Mouse (Mus musculus): ENCODE measurements around the gene Uggt2. TPM values are rescaled to one million over a fixed set of nuclear protein-coding genes. Genes with fewer than 3 reads are reported as not detected.
A peak's percentile ranks its signal among the peaks of the same experiment; 100 is the strongest.

The Uggt2 gene
- total RNA-seq, 2 experiments from 2014 or later, result 1.3 to 4.2 TPM

DNA sequence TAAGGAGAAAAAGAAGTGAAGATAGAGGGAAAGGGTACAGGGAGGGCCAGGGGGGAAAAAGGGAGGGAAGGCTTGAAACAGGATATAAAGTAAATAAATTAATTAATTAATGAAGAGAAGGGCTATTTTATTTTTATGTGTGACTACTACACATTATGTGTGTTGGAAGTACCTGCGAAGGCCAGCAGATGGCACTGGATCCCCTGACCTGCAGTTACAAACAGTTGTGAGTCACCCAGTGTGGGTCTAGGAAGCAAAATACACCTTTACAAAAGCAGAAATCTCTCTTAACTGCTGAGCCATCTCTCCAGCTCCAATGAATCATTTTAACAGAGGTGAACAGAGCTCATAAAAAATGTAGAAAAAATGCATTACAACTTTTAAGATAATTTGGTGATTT lies 59.0 kb downstream of the Uggt2 start:
- peak; percentile 91 for ATAC-seq (replicated peaks; ENCODE audit: low FRiP score, low TSS enrichment, poor library complexity, severe bottlenecking)

DNA sequence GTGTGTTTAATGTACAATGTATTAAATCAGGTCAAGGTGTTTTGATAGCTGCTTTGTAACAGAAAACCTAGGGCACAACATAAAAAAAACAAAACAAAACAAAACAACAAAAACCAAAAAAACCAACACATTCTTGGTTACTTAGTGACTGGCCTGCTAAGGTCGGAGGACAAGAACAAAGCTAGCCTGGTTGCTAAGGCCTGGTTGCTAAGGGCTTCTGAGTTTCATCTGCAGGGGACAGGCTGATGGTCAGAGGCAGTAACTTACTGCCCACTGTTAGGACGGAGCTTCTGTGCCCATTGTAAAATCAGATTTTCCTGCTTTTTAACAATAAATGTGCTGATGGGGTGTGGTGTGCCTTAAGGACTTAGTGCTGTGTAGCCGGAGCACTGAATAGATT lies 61.5 kb downstream of the Uggt2 start:
- no peak for ATAC-seq (replicated peaks; ENCODE audit: low FRiP score, low TSS enrichment, poor library complexity, severe bottlenecking)

DNA sequence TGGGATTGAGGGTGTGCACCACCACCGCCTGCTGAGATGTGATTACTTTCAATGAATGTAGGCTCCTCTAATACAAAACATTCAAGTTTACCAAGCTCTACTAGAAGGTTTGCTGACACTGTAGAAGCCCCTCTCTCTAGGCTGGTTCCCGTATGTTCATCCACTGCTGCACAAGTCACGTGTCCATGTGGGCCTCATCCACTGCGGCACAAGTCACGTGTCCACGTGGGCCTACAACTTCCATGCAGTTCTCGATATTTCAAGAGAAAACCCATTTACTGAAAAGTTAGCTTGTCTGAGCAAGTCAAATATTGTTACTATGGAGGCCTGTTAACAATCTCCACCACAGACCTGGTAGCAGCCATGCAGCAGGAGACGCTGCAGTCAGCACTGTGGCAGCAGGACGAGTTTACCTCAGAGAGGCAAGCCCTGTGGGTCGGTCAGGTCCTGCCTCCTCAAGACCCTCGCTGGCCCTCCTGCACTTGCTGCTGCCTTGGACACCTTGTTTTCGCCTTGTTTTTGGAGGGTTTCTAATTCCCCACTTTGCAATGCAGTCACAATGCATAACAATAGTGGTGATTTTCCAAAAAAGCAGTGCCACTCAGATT lies 62.0 kb downstream of the Uggt2 start:
- no peak for ATAC-seq (replicated peaks; ENCODE audit: low FRiP score, low TSS enrichment, poor library complexity, severe bottlenecking)

DNA sequence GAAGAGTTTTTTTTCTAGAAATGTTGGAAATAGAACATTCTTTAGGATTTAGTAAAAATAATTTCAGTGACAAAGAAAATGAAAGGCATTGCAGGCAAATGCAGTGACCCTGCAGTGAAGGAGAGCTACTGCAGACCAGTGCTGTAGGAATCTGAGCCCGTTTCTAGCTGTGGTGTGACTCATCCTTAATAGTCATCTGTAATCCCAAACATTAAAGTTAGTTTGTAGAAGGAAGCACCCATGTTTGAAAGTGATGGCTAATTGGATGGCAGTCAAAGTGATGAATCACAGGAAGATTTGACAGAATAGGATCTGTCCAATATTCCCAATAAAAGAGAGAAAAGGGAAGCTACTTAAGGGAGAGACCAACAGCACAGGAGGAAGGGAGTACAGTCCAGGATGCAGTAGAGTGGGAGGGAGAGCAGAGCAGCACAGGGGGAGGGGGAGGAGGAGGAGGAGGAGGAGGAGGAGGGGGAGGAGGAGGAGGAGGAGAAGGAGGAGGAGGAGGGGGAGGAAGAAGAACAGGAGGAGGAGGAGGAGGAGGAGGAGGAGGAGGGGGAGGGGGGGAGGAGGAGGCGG lies 71.5 kb downstream of the Uggt2 start:
- ATAC-seq (replicated peaks; ENCODE audit: low FRiP score, low TSS enrichment, poor library complexity, severe bottlenecking), result no peak

DNA sequence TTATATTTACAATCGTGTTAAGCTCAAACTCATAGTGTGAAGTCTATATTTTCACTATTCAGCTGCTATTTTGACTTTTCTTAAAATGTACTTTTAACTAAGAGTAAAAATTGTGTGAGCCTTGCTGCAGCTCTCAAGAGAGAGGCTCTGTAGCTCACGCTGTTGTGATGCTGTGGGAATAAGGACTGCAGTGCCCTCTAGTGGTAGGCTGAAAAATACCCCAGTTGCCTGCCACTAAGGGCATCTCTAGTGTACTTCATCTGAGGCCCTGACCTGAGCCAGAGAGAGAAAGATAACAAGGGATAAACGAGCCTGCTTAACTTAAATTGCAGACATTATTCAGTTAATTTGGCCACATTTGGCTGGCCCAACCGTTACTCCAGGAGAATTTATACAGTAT lies 72.1 kb downstream of the Uggt2 start:
- ATAC-seq (replicated peaks; ENCODE audit: low FRiP score, low TSS enrichment, poor library complexity, severe bottlenecking), result peak; percentile 99

DNA sequence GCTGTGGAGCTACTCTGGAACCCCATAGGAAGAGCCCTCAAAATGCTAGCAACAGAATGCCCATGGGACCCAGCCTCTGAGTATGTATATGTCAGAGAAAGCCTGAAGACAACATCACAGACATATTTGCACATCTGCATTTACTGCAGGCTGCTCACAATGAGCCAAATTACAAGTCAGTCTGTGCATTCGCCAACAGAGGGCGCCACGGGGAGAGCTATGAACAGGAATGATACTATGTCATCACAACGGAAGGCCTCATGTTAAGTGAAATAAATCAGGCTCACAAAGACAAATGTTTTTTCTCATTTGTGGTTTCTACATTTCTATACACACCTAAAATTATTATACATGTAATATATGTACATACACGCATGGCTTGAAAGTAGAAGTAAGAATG lies 73.3 kb downstream of the Uggt2 start:
- ATAC-seq (replicated peaks; ENCODE audit: low FRiP score, low TSS enrichment, poor library complexity, severe bottlenecking), result peak; percentile 56; the same call in 1 of the 2 replicates

DNA sequence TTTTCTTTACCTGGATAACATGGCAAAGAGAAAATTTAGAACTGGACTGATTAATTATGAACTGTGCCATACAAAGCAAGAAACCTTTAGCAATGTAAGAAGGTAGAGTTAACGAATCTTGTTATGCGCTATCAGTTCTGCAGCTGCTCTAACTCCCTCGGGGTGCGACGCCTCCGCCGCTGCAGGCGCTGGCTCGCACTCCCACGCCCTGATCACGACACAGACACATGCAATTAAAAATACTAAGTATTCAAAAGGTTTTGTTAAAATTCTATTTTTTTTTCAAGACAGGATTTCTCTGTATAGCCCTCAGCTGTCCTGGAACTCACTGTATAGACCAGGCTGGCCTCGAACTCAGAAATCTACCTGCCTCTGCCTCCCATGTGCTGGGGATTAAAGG lies 85.7 kb downstream of the Uggt2 start:
- no peak for ATAC-seq (replicated peaks; ENCODE audit: low FRiP score, low TSS enrichment, poor library complexity, severe bottlenecking)

DNA sequence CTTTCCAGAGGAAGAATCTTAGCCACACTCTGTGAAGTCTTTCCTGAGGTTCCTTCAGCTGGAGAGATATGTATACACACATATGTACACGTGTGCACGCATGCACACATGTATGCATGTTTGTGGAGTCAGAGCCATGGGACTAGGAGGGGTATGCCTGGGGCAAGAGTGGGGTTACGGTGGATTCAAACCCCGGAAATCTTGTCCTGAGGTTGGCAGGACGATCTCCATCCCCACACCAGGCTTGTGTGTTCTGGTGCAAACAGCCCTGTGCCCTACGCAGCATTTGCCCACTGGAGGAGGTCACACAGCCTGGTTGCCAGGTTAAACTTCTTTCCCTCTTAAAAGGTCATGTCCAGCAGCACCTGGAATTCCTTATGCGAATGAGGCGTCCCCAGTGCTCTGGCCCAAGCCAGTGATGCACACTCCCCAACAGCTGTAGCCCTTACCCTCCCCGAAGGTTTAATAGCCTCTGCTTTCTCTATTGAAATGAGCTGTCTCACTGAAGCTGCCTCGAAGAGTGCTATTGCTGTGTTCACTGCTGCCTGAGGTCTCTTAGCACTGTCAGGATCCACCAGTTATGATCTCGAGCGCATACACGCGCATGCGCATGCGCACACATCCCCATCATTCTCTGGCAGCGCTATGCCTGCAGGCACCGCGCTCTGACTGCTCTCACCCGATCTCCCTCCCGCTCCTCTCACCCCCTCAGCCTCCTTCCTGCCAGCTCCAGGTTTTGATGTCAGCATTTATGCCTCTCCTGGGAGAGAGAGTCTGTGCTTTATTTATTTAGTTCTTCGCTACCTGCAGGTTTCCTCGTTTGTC lies 86.4 kb downstream of the Uggt2 start:
- ATAC-seq (replicated peaks; ENCODE audit: low FRiP score, low TSS enrichment, poor library complexity, severe bottlenecking), result peak; percentile 89

DNA sequence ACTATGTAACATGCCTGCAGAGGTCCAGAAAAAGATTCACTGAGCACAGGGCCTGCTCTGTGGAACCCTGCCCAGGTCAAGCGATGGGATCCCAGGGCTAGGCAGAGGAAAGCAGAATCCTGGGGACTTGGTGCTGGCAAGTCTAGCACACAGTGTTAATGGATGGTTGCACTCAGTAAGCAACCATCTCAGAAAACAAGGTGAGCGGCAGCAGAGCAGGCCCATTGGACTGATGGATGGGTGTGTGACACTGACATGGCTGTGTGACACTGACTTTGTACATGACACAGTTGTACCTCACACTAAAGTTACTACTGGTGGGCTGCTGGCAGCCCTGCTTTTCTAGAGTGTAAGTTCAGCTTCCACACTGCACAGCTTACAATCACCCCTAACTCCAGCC lies 89.7 kb downstream of the Uggt2 start:
- no peak for ATAC-seq (replicated peaks; ENCODE audit: low FRiP score, low TSS enrichment, poor library complexity, severe bottlenecking)

DNA sequence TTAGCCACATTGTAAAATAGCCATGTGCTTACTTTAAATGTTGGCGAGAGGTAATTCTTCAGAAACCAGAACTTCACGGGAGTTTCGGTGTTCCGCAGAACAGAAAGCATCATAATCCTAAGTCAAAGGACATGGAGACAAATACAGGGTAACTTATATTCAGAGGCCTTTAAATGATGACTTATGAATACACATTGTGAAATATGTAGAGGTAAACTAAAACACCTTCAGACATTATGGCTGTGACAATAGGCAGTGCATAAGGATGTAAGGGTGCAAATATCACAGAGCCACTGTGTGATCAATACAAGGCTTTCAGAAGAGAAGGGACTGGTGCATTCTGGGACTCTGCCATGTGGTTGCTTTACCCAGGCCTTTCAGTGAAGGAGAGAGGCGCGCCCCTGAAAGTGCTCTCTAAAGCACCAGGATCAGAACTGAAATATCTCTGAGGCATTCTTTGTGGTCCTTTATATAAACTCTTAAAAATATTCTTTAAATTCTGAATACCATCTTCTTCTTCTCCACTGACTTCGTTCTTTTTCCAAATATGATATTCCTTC lies 91.1 kb downstream of the Uggt2 start:
- ATAC-seq (replicated peaks; ENCODE audit: low FRiP score, low TSS enrichment, poor library complexity, severe bottlenecking), result peak; percentile 36; the same call in 1 of the 2 replicates

DNA sequence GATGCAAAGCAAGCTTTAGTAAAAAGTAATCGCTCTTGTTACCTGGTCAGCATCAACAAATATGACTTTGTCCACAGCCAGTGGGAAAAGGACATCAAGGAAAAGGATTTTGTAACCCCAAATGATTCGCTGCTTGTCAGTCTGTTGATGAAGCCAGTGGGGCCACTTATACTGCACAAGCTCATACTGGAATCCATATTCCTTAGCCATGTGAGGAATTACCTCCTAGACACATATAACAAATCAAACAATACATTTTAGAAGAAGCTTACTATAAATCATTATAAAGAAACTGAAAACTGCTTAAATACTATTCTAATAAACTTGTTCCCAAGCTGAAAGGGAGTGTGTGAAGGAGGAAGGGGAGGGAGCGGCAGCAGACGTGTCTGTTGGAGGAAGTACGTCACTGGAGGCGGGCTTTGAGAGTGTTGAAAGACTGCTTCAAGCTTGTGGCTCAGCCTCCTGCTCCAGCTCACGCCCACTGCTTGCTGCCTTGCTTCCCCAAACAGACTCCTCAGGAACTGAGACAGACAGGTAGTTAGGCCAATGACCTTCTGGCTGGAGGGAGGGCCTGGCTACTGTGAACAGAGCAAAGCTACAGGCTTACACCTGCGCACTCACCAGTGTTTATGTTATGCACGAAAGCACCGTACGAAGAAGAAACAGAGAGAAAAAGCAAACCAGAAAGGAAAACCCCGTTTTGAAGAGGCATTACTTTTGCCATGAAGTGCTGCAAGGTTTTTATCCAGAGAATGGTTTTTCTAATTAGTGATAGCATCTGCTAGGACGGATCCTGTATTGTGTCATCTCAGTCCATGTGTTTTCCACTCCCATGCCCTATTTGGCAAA lies 91.9 kb downstream of the Uggt2 start:
- peak; percentile 99 for ATAC-seq (replicated peaks; ENCODE audit: low FRiP score, low TSS enrichment, poor library complexity, severe bottlenecking)

DNA sequence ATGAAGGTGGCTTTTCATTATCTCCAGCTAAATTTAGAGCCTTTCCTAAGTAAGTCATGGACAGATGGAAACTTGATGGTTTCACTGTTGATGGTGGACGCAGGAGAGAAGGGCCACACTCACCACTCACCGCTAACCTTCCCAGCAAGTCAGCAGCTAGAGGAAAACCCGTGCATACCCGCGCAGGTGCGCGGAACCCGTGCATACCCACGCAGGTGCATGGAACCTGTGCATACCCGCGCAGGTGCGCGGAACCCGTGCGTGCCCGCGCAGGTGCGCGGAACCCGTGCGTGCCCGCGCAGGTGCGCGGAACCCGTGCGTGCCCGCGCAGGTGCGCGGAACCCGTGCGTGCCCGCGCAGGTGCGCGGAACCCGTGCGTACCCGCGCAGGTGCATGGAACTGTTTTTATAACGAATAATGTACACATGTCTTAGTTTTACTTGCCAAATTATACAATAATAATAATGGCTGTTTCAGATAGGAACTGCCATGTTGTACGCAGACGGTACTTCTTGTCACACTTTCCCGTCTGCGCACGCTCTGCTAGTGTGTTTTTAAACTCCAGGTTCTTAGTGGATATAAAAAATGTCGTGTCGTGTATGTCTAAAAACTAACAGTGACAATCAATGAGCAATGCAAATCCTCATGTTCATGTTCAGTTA lies 92.7 kb downstream of the Uggt2 start:
- no peak for ATAC-seq (replicated peaks; ENCODE audit: low FRiP score, low TSS enrichment, poor library complexity, severe bottlenecking)

DNA sequence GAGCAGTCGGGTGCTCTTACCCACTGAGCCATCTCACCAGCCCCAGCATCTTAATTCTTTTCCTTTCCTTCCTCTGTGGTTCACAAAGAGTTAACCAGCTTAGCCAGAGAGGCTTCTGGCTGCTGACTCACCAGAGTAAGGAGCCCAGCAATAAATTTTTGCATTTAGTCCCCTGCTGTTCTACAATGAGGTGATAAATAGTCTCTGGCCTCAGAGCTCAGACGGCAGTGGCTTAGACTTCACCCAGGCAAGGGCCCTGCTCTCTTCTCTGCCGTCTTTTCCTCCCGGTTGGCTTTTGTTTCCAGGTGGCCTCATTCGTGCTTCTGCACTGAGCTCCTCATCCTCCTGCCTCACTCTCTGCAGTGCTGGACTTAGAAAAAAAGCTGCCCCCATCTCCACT lies 93.4 kb downstream of the Uggt2 start:
- 0 out of 2 replicates have a peak, but pooled peaks have one; percentile 5 for ATAC-seq (replicated peaks; ENCODE audit: low FRiP score, low TSS enrichment, poor library complexity, severe bottlenecking)

DNA sequence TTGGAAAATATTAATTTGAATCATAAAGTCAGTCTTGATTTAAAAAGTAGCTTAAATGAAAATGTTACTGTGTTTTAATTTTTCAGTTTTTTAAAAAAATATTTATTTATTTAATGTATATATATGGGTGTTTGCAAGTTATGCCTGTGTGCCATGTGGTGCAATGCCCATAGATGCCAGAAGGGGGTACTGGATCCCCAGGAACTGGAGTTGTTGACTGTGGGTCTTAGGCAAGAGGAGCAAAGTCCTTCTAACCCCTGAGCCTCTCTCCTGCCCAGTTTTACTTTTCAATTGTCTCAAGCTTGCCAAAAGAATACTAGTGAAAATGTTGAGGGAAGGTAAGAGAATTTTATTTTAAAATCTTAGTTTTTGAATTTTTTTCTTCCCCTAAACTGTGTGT lies 95.9 kb downstream of the Uggt2 start:
- peak; percentile 43; the same call in 1 of the 2 replicates for ATAC-seq (replicated peaks; ENCODE audit: low FRiP score, low TSS enrichment, poor library complexity, severe bottlenecking)

DNA sequence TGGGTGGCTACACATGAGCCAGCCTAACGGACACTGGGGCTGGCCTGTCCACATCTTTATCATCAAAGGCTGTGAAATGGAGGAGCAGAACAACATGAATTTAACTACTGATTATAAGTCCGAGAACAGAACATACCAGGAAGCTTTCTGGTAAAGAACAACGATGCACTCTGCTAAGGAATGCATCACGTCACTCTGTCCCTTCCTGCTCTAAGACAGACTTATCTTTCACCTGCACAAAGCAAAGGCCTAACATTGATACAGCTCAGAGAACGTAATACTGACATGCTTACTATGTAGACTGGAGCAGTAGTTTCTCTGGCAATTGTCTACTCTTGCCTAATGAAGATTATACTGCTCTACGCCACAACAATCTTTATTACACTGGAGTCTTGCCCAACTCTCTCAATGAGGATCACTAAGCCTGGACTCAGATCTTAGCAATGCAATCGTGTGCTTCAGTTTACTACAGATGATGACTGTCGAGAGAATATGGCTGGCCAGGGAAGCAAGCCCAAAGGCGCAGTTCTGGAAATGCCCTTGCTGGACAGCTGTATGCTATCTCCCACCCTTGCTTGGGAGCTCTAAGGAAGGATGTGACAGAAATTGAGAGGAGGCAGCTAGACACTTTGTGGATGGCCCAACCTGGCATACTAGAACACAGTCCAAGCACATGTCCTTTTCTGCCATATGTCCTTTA lies 103.9 kb downstream of the Uggt2 start:
- 0 out of 2 replicates have a peak, but pooled peaks have one; percentile 48 for ATAC-seq (replicated peaks; ENCODE audit: low FRiP score, low TSS enrichment, poor library complexity, severe bottlenecking)

DNA sequence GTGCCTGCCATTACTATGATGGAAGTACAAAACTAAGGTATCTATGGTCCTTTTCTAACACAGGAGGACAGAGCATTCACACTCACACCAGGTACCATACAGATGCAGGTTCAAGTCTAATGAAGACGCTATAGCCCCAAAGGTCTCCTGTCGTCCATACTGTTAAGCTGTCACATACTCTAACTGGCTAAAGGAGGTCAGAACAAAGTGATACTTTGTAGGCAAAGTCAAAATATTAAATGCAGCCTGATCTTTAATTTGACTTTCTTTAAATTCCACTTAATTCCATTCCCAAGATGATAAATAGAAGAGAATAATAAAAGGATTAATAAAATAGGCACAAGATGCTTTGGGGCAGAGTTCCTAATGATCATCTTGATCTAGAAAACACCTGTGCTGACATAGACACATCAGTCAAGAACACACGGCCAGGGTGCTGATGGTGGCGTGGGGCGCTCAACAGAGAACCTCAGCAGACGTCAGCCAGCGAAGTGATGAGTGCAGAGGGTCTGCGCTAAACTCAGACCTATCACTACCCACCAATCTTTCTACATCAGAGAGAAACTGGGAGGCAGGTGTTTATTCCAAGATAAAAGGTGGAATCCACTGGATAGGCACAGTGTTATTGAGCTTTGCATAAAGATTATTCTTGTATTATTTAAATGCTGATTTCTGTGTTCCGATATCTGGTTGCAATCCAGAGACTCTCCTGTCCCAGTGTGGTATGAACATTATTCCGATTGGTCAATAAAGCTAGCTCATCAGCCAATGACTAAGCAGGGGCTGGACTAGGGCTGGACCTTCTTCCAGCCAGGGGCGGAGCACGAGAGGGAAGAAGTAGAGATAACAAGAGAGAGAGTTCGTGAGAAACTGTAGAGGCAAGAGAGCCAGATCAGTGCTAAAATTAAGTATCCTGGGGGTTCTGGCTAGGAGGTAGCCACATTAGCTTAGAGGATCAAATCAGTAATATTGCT lies 111.4 kb downstream of the Uggt2 start:
- peak; percentile 98 for ATAC-seq (replicated peaks; ENCODE audit: low FRiP score, low TSS enrichment, poor library complexity, severe bottlenecking)

All from megakaryocyte-erythroid progenitor cell, adult 5-6 weeks (primary cell).